Mouse (Mus musculus) olfactory bulb, adult 2 months (tissue): Measurements from ENCODE around the gene Polm. TPM values are rescaled to one million over a fixed set of nuclear protein-coding genes. Genes with fewer than 3 reads are reported as not detected.
A peak's percentile ranks its signal among the peaks of the same experiment; 100 is the strongest.

ENCODE experiments used
- H3K27ac ChIP-seq: fragments of 200-500 bp; 2 replicates; pipeline ENCODE4 v1.5.1; 2012; ENCODE audit warnings: low read depth, low read length; ENCODE audit not compliant: insufficient read depth
- H3K4me1 ChIP-seq: fragments of 200-500 bp; 2 replicates; pipeline ENCODE4 v1.6.1; 2012; ENCODE audit warnings: low read length; ENCODE audit not compliant: control insufficient read depth, insufficient read depth
- H3K4me3 ChIP-seq: fragments of 200-500 bp; 2 replicates; pipeline ENCODE4 v1.5.1; 2012; ENCODE audit warnings: mild to moderate bottlenecking, low read depth, low read length, moderate library complexity; ENCODE audit not compliant: insufficient read depth
- CTCF ChIP-seq: fragments of 200-500 bp; IDR thresholded peaks from 2 replicates; pipeline ENCODE4 v1.5.1; 2012; ENCODE audit warnings: low read depth, mild to moderate bottlenecking, low read length, moderate library complexity; ENCODE audit not compliant: insufficient read depth
- POLR2A ChIP-seq: fragments of 200-500 bp; IDR thresholded peaks from 2 replicates; pipeline ENCODE4 v1.6.1; 2012; ENCODE audit warnings: mild to moderate bottlenecking, low read depth, low read length, moderate library complexity; ENCODE audit not compliant: insufficient read depth
- WGBS: fragments of 180-500 bp; shearing (Covaris S2); methylation state at CpG from one replicate; pipeline ENCODE4 v1.1.7; 2018; 5-methylcytosine and 5-hydroxymethylcytosine counted together
- polyA plus RNA-seq: library from polyadenylated mRNA; stranded (reverse); fragments of >200 nt; gene quantifications from 2 replicates; pipeline ENCODE4 v1.2.4, GENCODE M21; 2012; ENCODE audit warnings: low replicate concordance; ENCODE audit not compliant: missing spikeins, insufficient read depth, insufficient read length

Polm gene
- polyA plus RNA-seq, 1 experiment, result not detected

DNA sequence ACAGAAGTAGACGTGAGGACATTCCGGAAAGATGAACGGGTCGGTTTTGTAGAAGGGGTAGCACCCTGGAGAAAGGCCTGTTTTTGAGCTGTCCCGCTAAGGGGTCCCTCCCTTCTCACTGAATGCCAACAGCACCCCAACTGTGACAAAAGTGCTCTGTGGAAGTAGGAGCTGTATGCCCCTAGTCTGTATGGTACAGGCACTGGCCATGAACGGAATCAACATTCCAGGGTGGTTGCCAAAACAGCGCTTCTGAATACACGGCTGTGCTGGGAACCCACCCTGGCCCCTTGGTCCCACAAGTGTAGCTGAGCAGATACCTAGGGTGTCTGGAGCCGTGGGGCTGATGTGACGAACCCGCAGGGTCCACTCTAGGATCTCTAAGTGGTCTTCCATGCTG is 34.9 kb upstream of the Polm start:
- TF ChIP-seq CTCF, result no peak
- TF ChIP-seq POLR2A, result no peak
- Histone ChIP-seq H3K4me1 (peaks cover 11% of the 10 kb centered on the region), H3K4me3 (no peak overlapping the region), H3K27ac (no peak overlapping the region)
- 95% methylated on average over 11 of the region's 11 CpGs for WGBS

DNA sequence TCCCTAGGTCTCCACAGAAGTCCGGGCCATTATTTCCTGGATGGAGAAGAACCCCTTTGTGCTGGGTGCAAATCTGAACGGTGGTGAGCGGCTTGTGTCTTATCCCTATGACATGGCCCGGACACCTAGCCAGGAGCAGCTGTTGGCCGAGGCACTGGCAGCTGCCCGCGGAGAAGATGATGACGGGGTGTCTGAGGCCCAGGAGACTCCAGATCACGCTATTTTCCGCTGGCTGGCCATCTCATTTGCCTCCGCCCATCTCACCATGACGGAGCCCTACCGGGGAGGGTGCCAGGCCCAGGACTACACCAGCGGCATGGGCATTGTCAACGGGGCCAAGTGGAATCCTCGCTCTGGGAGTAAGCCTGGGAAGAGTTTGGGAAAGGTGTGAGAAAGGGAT is 32.3 kb upstream of the Polm start:
- H3K4me1 ChIP-seq, result peaks cover 14% of the 10 kb centered on the region
- no peak for TF ChIP-seq POLR2A
- no peak for TF ChIP-seq CTCF
- 78% methylated on average over 16 of the region's 16 CpGs for WGBS
- H3K27ac ChIP-seq, result no peak overlapping the region
- H3K4me3 ChIP-seq, result no peak overlapping the region

DNA sequence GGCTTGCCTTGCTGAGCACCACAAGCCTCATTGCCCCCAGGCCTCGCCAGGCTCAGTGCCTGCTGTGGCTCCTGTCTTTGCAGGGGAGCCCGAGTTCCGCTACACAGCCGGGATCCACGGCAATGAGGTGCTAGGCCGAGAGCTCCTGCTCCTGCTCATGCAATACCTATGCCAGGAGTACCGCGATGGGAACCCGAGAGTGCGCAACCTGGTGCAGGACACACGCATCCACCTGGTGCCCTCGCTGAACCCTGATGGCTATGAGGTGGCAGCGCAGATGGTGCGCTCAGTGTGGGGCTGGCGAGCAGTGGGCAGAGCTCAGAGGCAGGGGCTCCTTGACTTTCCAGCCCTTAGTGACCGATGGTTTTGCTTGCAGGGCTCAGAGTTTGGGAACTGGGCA is 31.5 kb upstream of the Polm start:
- H3K27ac ChIP-seq, result no peak overlapping the region
- TF ChIP-seq CTCF (no peak), POLR2A (no peak)
- H3K4me1 ChIP-seq, result peaks cover 14% of the 10 kb centered on the region
- 97% methylated on average over 16 of the region's 16 CpGs for WGBS
- H3K4me3 ChIP-seq, result no peak overlapping the region

DNA sequence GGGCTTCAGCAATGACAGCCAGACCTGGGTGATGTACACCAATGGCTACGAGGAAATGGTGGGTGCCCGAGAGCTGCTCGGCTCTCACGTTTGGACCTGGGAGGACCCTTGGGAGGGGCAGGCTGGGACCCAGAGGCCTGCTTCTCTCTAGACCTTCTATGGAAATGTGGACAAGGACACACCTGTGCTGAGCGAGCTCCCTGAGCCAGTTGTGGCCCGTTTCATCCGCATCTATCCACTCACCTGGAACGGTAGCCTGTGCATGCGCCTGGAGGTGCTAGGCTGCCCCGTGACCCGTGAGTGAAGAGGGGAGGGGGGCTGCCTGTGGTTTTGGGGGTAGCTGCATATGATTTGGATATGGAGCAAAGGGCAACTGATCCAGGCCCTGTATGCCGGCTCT is 30.5 kb upstream of the Polm start:
- H3K27ac ChIP-seq, result no peak overlapping the region
- no peak for TF ChIP-seq POLR2A
- no peak for TF ChIP-seq CTCF
- H3K4me1 ChIP-seq, result peaks cover 14% of the 10 kb centered on the region
- no peak overlapping the region for H3K4me3 ChIP-seq
- WGBS, result 93% methylated on average over 12 of the region's 12 CpGs

DNA sequence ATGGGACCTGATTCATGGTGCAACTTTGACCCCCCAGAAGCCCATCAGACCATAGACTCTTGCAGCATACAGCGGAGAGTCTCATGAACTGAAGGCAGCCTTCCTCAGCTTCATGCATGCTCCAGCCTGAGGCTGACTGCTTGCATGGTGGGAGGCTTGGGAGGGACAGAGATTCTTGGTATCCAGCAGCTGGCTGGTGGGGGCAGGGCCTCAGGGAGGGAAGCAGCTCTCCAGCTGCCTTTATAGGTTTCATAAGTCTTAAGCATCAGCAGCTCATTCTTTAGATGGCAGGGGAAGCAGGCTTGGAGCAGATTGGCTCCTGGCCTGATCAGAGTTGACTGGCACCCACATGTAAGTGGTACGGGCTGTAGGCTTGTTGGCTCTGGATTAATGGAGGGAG is 29.4 kb upstream of the Polm start:
- H3K27ac ChIP-seq, result no peak overlapping the region
- no peak overlapping the region for H3K4me3 ChIP-seq
- 74% methylated on average over 2 of the region's 2 CpGs for WGBS
- no peak for TF ChIP-seq POLR2A
- TF ChIP-seq CTCF, result no peak
- H3K4me1 ChIP-seq, result peaks cover 18% of the 10 kb centered on the region

DNA sequence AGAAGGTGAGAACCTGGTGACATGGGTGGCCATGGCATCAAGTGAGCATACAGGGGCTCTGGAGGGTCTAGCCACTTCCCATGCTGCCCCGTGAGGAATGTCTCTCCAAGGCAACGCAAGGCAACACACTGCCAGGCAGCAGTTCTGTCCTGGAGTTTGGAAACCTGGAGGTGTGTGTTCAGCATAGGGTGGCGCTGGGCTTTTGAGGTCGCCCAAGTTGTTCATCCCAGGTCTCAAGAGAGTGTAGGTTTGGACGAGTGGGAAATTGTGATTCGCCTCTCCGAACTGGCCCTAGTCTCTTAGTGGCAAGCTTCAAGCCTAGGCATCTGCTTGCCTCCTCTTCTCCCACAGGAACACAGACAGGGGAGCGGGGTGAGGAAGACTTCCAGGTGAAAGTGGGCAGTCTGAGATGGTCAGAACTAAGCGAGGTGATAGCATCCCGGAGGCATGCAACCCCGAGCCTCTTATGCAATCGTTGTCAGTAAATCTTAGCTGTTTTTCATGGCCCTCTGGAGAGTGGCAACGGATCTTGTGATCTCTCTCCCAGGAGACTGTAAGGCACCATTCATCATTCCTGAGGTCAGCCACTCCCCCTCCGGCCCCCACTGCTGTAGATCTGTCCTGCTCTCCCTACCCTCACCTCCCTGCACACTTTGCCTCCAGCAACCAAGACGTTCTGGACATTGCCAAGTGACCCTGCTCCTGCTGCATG is 24.7 kb upstream of the Polm start:
- TF ChIP-seq CTCF (no peak), POLR2A (no peak)
- WGBS, result 63% methylated on average over 15 of the region's 15 CpGs
- H3K4me1 ChIP-seq, result peaks cover 26% of the 10 kb centered on the region
- no peak overlapping the region for H3K27ac ChIP-seq
- no peak overlapping the region; the same call in 1 of the 2 replicates for H3K4me3 ChIP-seq

DNA sequence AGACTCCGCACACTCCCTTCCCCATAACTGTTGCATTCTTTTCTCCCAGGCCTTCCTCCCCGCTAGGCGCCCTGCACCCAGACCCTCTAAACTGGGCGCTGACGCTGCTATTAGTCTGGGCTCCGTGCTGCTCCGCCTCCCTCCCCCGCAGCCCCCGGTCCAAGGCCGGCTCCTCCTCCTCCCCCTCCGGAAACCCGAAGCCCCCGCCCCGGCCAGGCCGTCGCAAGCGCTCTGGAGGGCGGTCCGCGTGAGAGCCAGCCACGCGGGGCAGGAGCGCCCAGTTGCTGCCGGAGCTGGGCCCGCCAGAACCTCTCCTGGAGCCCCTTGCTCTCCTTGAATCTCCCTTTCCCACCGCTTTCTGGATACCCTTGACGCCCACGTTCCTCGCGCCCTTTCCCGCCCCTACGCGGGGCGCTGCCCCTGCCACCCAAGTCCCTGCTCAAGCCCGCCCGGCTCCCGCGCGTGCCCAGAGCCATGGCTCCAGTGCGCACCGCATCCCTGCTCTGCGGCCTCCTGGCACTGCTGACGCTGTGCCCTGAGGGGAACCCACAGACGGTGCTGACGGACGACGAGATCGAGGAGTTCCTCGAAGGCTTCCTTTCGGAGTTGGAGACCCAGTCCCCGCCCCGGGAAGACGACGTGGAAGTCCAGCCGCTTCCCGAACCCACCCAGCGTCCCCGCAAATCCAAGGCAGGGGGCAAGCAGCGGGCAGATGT is 24.0 kb upstream of the Polm start, which contains the start of gene Aebp1:
Gene Aebp1 (plus strand): TSS at position 270 of the 716 bp plus-strand sequence.
- WGBS, result 7% methylated on average over 59 of the region's 59 CpGs
- Histone ChIP-seq H3K27ac (no peak within 1 kb of the TSS), H3K4me3 (peak within 1 kb of the TSS; percentile 34), H3K4me1 (peaks cover 19% of the 10 kb centered on the region)
- TF ChIP-seq POLR2A, result no peak
- TF ChIP-seq CTCF, result no peak

DNA sequence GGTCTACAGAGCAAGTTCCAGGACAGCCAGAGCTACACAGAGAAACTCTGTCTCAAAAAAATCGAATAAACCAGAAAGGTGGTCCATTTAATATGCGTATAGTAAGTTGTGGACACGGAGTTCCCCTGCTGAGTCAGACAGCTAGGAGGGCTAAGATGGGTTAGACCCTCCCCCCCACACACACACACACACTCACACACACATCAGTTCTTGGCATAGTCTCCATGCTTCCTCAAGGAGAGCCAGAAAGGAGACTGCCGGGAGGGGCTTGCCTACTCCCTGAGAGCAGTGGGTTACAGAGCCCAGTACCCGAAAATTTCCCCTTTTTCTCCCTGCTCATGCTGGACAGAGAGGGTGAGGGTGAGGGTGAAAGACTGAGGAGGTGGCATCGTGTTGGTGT is 22.8 kb upstream of the Polm start:
- 48% methylated on average over 6 of the region's 6 CpGs for WGBS
- TF ChIP-seq POLR2A (no peak), CTCF (no peak)
- Histone ChIP-seq H3K4me1 (peaks cover 23% of the 10 kb centered on the region), H3K4me3 (no peak overlapping the region), H3K27ac (no peak overlapping the region)

DNA sequence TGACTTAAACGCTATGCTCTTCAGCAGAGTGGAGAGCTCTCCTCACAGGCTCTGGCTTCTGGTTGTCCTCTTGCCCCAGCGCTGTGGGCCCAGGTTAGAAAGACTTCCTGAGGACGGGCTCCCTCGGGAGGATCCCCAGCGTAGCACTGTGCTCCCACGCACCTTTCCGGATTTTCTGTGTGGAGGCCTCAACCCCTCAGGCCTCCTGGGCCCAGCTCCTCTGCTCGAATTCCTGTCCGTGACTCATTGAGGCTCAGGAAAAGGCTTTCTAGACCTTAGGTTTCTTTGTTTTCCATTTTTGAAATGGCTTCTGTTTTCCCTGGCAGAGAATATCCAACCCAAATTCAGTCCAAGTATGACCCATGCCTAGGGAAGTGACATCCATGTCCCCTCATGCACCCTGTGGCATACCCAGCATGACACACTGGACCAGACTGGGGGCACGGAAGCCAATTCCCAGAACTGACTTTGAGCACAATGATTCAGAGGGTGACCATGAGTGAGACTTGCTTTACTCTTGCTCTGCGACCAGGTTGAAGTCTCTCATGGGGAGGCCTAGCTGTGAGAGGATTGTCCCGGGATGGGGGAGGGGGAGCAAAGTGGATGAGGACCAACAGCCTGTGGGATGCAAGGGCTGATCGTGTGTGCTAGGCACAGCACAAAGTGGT is 22.2 kb upstream of the Polm start:
- H3K27ac ChIP-seq, result no peak overlapping the region
- TF ChIP-seq POLR2A (no peak), CTCF (no peak)
- 87% methylated on average over 13 of the region's 13 CpGs for WGBS
- no peak overlapping the region for H3K4me3 ChIP-seq
- H3K4me1 ChIP-seq, result peaks cover 23% of the 10 kb centered on the region
